Comparison of ENCODE assay signal across 19 mouse cellular contexts in genomic region chr5:64995408-64995807, GRCm38 (mm10). TPM values are rescaled to one million over a fixed set of nuclear protein-coding genes. Genes with fewer than 3 reads are reported as not detected.
A peak's percentile ranks its signal among the peaks of the same experiment; 100 is the strongest.
DNase-seq lines count a peak whose midpoint lies in the region; ATAC-seq and TF ChIP-seq lines count a peak whose summit lies in the region.
"Had no signal": no experiment of that assay in that cellular context is flagged by ENCODE, and none has a peak within 500 bp of the region (broad histone marks: within the 10 kb centered on the region; RNA-seq: fewer than 3 reads in every experiment).

No protein-coding gene starts in this region.

- H3K36me3 ChIP-seq in intestine, embryonic 16.5 days (ENCODE audit: control insufficient read depth, insufficient read depth, low read length): 0 out of 2 replicates have a peak, but pooled peaks cover 4% of the 10 kb centered on the region
- H3K36me3 ChIP-seq in intestine, embryonic 15.5 days: peaks cover 10% of the 10 kb centered on the region
- H3K36me3 ChIP-seq in intestine, postnatal 0 days (ENCODE audit: control insufficient read depth, insufficient read depth): peaks cover 25% of the 10 kb centered on the region
- H3K36me3 ChIP-seq: G1E had no signal

- H3K27me3 ChIP-seq in intestine, embryonic 16.5 days (replicated peaks; ENCODE audit: control insufficient read depth, insufficient read depth, low read length): no peaks in the 10 kb centered on the region
- no peaks in the 10 kb centered on the region for H3K27me3 ChIP-seq in intestine, embryonic 15.5 days (replicated peaks)
- H3K27me3 ChIP-seq in intestine, postnatal 0 days (replicated peaks; ENCODE audit: control insufficient read depth, insufficient read depth, low read length): no peaks in the 10 kb centered on the region
- H3K27me3 ChIP-seq: CH12.LX, Patski had no signal

- DNase-seq in ovary, postnatal 36 days (ENCODE audit: low spot score): no peak
- DNase-seq: adrenal gland, adult 2 months; adrenal gland, adult 8-10 months; adrenal gland, postnatal 10 days; adrenal gland, postnatal 14 days; adrenal gland, postnatal 25 days; adrenal gland, postnatal 36 days; B cell, adult 2 months; cerebellum, adult 11 months; cerebellum, adult 11-12 months; cerebellum, adult 18-20 months had no signal

- no peak overlapping the region for H3K9ac ChIP-seq in intestine, embryonic 16.5 days (ENCODE audit: low read depth, low read length)
- H3K9ac ChIP-seq in intestine, embryonic 15.5 days: no peak overlapping the region
- no peak overlapping the region for H3K9ac ChIP-seq in intestine, postnatal 0 days (ENCODE audit: low read depth, low read length)

- ATAC-seq in intestine, embryonic 16.5 days: peak; percentile 70
- no peak for ATAC-seq in intestine, embryonic 15.5 days
- ATAC-seq in intestine, postnatal 0 days: peak; percentile 57; the same call in 1 of the 2 replicates
- ATAC-seq: activated CD4-positive, CD25-positive, alpha-beta regulatory T cell, adult 4 months; CD4-positive, CD25-positive, alpha-beta regulatory T cell, adult 4 months; Patski had no signal

- H3K4me2 ChIP-seq in intestine, embryonic 16.5 days (ENCODE audit: low read depth, low read length): no peak overlapping the region
- no peak overlapping the region for H3K4me2 ChIP-seq in intestine, embryonic 15.5 days (replicated peaks)
- H3K4me2 ChIP-seq in intestine, postnatal 0 days (replicated peaks; ENCODE audit: low read depth): no peak overlapping the region

- H3K9me3 ChIP-seq in intestine, embryonic 16.5 days (ENCODE audit: control insufficient read depth, low read length): no peaks in the 10 kb centered on the region
- no peaks in the 10 kb centered on the region for H3K9me3 ChIP-seq in intestine, embryonic 15.5 days
- H3K9me3 ChIP-seq in intestine, postnatal 0 days (ENCODE audit: control insufficient read depth): no peaks in the 10 kb centered on the region
- H3K9me3 ChIP-seq: G1E had no signal

- no peaks in the 10 kb centered on the region for H3K4me1 ChIP-seq in intestine, embryonic 16.5 days (ENCODE audit: control insufficient read depth, insufficient read depth, low read length)
- H3K4me1 ChIP-seq in intestine, embryonic 15.5 days (replicated peaks): no peaks in the 10 kb centered on the region
- no peaks in the 10 kb centered on the region for H3K4me1 ChIP-seq in intestine, postnatal 0 days (replicated peaks; ENCODE audit: control insufficient read depth, insufficient read depth, low read length)

- no peak overlapping the region for H3K4me3 ChIP-seq in intestine, embryonic 16.5 days (ENCODE audit: low read length)
- H3K4me3 ChIP-seq in intestine, embryonic 15.5 days (replicated peaks): no peak overlapping the region
- H3K4me3 ChIP-seq in intestine, postnatal 0 days (ENCODE audit: low read depth, low read length): no peak overlapping the region

- no peak for TF ChIP-seq CTCF in intestine, postnatal 0 days (IDR thresholded peaks at IDR 0.05; ENCODE audit: low read depth)

- H3K27ac ChIP-seq in intestine, embryonic 16.5 days (ENCODE audit: low read length): no peak overlapping the region
- no peak overlapping the region for H3K27ac ChIP-seq in intestine, embryonic 15.5 days
- peak overlapping the region; percentile 37; the same call in 1 of the 2 replicates for H3K27ac ChIP-seq in intestine, postnatal 0 days (ENCODE audit: low read depth, low read length)

- WGBS in intestine, embryonic 16.5 days: 96% methylated on average over 2 of the region's 2 CpGs
- 92% methylated on average over 2 of the region's 2 CpGs for whole genome bisulfite sequencing in intestine, embryonic 15.5 days
- 97% methylated on average over 2 of the region's 2 CpGs for WGBS in intestine, postnatal 0 days

RNA-seq across cellular contexts. Expression of gene Fam114a1, which starts 25.5 kb away (rescaled TPM):
- 38.5 and 38.8 TPM in 2 replicates for polyA plus RNA-seq in intestine, embryonic 16.5 days (2015; fragmentation: Nextera tagmentation; extraction: Ambion mirVana)
- polyA plus RNA-seq in intestine, embryonic 15.5 days (2015; fragmentation: Nextera tagmentation; extraction: Ambion mirVana): 38.2 and 40.2 TPM in 2 replicates
- 30.5 and 31.8 TPM in 2 replicates for polyA plus RNA-seq in intestine, postnatal 0 days (2015; fragmentation: Nextera tagmentation; extraction: Ambion mirVana)
- polyA plus RNA-seq: G1E had no signal

RNA-seq across cellular contexts. Expression of gene Tlr6, which starts 35.5 kb away (rescaled TPM):
- polyA plus RNA-seq in intestine, embryonic 16.5 days (2015; fragmentation: Nextera tagmentation; extraction: Ambion mirVana): 0.54 and 1.1 TPM in 2 replicates
- polyA plus RNA-seq in intestine, embryonic 15.5 days (2015; fragmentation: Nextera tagmentation; extraction: Ambion mirVana): 0.42 and 0.59 TPM in 2 replicates
- polyA plus RNA-seq in intestine, postnatal 0 days (2015; fragmentation: Nextera tagmentation; extraction: Ambion mirVana): 0.27 and 0.43 TPM in 2 replicates
- polyA plus RNA-seq: G1E had no signal
